Mouse (Mus musculus): Measurements from ENCODE around the gene Rpp25l.
"Not testable (repeated sequence)": the region's sequence is repeated elsewhere in the genome, so short reads cannot be mapped to it uniquely, and the experiment has no call there.

The Rpp25l gene

DNA sequence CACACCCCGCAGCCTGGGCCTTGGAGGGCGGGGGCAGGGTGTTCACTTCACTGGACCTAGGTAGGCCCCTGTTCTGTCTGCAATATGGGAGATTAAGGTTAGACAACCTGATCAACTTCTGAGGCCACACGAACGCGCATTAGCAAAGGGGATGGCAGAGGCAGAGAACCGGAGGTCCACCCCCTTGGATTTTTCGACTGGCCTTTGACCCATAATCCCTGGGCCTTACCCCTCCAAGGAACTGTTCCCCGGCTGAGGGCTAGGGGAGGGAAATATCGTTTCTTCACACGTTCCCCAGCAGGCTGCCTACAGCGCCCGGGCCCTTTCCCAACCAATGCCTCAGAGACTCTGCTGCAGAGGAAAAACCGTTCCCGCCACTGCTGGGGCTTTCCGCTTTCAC lies 16.9 kb downstream of the Rpp25l start:
- DNase-seq, result not testable (repeated sequence)

DNA sequence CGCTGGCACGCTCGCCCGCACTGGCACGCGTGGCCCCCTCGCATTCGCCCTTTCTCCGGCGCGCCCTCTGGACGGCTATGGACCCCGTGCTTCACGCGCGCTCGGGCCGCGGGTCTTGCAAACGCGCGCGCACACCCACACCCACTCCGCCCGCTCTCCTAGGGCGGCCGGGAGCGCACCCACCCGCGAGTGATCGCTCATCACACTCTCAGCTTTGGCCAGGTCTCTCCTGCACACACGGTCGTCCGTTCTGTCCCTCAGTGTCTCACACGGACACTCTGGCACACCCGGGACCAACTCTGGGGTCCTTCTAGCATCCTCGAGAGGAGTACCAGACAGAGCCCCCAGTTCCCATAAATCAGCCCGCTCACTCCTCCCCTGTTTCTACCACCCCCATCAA lies 17.5 kb downstream of the Rpp25l start:
- DNase-seq, result not testable (repeated sequence)

DNA sequence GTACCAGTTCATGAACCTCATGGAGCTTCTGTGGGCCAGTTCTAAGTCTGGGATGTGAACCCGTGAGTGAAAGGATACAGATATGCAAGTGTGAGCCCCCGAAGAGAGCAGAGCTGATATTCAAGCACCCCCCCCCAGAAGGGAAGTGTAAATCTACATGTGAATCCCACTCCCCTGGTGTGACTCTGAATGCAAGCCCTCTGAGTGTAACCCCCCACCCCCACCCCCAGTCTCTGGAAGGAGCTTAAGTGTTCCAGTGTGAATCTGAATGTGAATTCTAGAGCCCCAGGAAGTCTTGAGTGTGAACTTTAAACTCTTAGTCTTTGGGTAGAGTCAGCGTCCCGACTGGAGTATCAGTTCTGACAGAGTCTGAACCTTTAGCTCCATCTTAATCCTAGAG lies 19.8 kb downstream of the Rpp25l start:
- not testable (repeated sequence) for DNase-seq

DNA sequence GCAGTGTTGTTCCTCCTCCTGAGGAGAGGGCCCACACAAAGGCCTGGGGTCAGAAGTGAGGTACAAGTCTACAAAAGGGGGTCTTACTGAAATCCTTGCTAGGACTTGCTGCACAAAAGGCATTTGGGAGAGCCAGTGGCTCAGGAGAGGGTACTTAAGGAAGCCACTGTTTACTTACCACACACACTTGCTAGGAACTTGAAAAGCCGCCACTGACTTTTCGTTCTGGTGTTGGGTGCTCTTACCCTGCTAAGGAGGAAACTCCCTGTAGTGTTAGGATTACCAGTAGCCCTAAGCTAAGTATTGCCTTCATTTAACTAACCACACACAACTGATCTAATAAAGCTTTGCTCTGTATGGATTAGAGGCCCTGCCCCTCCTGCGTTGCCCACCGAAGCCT lies 23.3 kb downstream of the Rpp25l start:
- DNase-seq, result not testable (repeated sequence)

DNA sequence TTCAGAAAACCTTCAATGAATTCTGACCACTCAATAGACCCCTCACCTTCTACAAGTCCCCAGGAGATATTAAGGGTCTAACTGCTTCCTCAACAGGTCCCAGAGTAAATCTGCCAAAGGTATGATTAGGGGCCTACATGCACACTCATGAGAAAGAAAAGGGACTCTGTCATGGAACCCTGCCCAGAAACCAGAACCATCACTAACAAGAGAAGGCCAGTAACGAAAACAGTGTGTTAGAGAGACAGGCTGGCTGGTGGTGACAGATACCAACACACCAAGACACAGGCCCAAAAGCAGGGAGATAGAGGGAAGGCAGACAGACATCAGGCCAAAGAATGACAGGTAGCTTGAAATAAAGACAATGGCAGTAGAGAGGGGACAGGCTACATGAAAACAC lies 24.8 kb downstream of the Rpp25l start:
- DNase-seq, result not testable (repeated sequence)

DNA sequence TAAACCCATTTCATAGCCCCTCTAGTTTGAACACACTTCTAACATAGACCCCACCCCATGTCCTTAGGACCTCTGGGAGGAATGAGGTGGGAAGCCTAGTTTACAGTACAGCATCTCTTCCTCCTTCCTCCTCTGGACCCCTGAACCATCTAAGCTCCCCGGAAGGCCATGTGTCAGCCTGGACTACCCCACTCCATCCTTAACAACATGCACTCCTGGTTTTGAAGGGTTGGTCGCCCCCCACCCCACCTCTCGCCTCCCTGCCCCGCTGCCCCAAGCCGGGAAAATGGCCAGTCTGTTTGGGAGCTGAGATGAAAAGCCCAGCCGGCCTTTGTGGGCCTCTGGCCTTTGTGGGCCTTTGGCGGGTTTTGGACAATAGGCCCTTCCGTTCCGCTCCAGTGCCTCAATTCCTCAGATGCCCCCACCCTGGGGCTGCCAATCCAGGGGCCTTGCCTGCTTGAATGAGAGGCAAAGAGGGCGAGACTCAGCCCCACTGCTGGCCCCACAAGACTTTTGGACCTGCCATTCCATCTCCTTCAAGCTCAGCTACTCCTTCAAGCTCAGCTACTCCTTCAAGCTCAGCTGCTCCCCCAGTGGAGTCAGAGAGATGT lies 27.3 kb downstream of the Rpp25l start:
- DNase-seq, result not testable (repeated sequence)

DNA sequence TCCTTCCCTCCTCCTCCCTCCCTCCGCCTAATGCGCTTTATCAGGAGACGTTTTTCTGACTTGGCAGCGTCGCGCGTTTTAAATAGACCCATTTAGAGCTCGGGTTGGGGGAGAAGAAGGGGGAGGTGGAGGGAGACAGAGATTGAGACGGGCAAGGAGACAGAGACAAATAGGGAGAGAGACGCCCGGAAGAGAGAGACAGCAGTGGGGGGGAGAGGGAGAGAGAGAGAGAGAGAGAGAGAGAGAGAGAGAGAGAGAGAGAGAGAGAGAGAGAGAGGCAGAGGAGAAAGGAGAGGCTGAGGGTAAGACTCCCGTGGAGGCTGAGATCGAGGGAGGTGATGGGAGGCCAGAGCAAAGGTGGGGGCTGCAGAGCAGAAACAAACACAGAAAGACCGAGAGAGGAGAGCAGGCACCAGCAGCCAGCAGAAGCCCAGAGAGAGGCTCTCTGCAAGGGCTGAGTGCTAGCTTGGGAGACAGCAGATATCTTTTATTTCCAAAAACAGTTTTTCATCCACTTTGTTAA lies 28.3 kb downstream of the Rpp25l start:
- DNase-seq, result not testable (repeated sequence)

DNA sequence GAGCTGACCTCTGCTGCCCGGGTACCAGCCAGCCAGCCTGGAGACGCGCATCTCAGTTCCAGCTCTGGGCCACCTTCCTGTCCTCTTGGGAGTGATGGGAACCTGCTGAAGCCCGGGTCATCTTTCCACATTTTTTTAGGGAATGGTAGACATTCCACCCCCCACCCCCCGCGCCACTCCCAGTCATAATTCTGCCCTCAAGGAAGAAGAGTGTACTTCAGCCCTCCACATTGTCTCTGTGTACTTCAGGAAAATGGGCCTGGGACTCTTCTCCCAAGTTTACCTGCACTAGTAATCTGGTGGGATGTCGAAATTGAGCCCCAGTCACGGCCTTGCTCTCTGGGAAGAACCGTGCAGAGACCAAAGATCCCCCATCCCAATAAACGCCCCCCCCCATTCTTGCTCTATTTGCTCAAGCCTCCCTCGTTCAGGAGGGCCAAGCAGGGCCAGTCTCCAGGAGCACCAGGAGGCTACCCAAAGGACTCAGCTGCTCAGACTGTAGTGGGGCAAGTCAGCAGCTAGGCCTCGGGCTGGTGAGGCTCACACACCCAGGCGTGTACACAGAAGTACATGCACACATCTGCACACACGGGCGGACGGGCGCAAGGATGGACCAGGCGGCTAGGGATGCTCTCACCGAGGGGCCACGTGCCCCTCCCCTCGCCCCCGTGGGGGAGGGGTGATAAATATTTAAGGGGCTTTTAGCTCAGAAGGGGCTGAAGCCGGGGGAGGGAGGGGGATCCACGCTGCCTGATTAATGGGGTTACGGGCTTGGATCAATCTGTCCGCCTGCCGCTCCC lies 29.0 kb downstream of the Rpp25l start:
- not testable (repeated sequence) for DNase-seq

DNA sequence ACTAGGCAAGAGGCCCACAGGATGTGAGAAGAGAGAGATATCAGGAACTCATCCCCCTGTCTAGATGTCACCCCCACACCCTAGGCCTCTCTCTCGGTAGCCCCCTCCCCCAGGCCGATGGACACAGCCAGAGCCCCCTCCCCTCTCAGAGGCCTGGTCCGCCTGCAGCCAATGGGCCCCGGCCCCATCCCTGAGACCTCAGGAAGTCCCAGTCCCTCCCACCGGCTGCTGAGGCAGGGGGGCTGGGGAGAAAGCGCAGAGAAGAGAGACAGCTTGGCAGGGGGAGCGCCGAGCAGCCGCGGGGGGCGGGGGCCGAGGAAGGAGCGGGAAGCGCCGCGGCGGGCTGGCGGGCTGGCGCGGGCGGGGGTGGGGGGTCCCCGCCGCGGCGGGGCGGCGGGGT lies 30.0 kb downstream of the Rpp25l start:
- DNase-seq, result not testable (repeated sequence)

DNA sequence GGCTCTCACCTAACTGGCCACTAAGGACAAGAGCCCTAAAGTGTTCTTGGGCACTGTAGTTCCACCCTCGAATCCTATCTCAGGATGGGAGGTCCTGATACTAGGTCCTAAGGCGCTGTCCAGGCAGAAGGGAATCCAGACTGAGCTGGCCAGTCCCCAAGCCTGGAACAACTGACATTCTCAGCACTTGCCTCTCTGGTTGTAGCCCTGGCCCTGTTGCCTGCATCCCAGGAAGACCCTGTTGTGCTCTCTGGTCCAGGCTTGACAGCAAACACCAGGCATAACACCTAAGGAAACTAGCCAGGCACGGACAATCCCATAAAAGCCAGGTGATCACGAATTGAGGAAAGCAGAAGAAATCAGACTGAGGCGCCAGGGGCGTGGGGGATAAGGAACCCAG lies 30.5 kb downstream of the Rpp25l start:
- DNase-seq, result no peak

DNA sequence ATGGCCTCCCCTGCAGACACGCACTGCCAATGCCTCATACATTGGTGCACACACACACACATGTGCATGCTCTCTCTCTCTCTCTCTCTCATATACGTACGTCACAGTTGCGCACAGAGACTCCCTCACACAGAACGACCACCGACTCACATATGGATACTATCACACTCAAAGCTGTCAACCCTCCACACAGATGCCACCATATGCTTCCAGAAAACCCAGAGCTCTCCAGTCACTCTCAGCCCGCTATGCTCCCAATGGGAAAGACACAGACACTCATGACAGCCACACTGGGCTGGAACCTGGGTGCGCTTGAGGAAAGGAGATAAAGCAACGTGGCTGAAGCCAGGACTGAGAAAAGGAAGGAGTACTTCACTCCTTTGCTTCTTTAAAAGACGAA lies 31.4 kb downstream of the Rpp25l start:
- DNase-seq, result no peak

DNA sequence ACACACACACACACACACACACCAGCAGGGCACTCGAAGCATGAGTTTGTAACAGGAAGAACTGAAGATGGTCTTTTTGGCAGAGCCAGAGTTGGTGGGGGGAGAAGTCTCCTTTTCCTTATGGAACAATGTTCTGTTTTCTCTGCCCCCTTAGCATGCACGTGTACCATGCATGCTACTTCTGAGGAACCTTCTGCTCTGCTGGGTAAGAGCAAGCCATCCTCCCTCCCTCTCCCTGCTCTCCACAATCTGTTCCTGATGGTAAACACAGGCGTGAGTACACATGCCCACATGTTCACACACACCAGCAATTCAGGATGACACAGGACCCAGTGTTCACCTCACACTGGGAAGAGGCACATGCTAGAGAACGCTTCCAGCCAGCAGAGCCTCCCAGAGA lies 32.2 kb downstream of the Rpp25l start:
- no peak for DNase-seq

DNA sequence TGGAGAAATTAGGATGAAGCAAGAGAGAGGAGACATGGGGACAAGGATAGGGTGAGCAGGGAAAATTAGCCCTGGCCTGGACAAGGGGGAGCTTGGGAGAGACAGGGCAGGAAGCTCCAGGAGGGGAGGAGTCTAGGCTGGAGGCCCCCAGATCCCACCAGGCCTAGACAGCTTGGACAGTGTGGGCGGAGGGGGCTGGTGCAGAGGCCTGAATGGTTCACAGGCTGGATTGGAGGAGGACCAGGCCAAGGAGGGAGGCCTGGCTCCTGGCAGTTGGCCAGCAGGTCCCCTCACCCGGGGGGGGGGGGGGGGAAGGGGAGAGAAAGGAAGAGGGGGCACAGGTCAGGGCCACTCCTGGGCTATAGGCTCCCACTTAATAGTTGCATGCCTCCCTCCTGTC lies 34.0 kb downstream of the Rpp25l start:
- DNase-seq, result no peak

DNA sequence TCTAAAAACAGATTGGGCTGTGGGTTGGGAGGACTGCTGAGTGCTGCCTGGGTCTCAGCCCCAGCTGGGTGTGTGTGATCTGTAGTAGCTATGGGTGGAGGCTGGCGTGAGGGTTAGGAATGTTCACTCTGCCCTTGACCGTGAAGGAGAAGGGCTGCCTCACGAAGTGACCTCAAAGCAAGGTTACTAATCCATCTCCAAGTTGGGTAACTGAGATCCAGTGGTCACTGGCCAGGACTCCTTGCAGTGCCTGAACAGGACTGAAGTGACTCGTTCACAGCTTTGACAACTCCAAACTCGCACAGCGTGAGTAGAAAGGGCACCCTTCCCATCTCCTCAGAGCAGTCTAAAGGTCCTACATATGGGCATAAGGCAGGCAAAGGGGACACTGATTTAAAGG lies 34.5 kb downstream of the Rpp25l start:
- no peak for DNase-seq

DNA sequence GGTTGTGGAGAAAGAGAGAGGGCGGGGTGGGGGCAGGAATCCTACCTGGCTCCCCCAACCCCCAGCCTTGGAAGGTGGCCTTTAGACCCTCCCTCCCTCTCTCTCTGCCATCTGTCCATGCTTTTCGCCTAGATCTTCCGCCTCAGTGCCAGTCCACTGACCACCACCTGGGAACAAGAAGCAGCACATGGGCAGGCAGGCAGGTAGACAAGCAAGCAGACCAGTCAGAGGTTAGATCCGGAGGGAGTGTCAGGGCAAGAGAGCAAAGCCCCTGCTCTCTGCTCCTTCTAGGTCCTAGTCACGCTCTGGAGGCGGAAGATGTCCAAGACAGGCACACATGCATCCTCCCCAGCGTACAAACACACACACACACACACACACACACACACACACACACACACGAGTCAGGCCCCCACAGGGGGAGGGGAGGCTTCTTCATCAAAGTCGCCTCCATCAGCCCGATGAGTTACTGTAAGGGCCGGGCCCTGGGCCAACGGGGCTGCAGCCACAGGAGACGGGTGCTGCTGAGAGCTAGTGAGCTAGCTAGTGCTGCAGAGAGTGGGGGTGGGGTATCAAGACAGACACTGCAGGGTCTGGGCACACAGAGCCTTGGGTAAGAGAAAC lies 36.2 kb downstream of the Rpp25l start:
- no peak for DNase-seq

DNA sequence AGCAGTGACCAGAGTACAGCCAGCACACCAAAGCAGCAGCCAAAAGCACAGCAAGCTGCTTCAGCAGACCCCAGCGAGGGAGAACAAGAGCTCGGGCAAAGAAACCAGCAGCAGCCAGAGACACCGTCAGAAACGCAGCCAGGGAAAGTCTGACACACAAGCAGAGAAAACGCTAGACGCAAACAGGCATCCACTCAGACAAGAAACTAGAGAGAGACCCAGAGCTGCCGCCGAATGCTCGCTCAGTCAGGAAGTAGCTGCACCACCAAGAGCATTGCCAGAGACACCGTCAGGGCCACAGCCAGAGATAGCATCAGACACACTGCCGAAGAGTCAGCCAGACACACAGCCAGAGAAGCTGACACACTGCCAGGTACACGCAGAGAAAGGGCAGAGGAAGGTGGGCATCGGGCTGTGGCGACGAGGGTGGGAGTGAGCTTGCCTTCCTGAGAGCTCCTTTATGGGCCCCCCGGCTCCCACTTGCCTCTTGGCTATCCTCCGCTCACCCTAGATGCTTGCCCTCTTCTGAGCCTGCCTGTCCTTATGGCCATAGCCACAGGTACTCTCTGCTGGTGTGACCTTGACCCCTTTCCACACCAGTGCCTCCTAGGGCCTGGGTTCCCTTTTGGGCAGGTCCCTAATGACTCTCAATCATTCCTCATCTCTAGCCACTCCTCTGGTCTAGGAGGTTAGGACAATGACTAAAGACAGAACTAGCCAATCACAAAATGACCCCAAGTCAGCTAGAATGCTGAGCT lies 36.9 kb downstream of the Rpp25l start:
- no peak for DNase-seq

DNA sequence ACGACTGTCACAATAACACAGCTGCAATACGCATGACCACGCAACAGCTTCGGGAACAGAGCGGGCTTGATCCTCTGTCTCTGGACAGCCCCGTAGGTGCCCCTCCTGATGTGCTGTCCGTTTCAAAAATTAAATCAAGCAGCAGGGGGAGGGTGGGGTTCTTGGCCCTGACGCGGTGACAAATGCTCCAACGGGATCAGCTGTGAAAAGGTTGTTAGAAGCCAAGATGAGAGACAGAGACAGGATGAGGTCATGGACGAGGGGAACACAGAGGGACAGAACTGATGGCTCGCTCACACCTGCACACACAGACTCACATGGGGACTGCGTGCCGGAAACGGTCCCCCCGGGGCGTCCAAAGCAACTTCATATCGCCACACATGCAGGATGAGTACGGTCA lies 40.1 kb downstream of the Rpp25l start:
- DNase-seq, result no peak

DNA sequence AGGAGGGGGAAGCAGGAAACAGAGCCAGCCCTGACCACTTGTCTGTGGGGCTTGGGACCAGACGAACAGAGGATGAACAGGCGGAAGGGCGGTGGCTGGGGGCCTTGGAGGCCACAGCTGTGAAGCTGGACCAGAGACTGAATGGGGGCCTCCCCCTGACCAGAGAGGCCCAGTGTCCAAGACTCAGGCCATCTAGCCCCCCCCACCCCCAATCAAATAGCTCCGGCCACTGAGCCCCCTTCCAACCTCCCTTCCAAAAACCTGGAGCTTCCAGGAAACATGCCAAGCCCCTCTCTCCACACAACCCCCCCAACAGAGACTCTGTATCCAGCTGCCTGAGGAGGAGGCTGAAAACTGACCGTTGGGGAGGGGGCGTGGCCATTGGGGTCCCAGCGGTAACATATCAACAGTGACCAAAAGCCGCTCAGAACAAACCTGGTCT lies 40.8 kb downstream of the Rpp25l start:
- no peak for DNase-seq

DNA sequence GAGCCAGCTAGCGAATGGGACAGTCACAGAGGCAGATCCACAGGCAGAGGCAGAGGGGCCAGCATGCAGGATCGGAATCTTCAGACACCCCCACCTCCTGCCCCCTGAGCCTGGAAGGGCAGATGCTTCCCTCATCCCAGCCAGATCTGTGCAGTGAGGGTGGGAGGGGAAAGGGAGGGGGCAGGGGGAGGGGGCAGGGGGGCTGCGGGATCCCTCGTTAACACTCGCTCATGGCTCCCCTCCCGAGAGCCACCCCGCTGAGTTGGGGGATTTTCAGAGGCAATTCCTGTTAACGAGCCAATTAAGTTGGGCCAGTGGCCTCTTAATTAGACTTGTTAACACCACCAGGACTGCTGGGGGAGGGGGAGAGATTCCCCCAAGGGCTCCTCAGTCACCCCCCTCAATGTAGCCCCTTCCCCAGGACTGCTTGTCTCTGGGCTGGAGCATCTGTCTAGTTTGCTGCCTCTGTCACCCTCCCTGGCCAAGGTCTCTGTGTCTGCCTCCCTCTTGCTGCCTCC lies 41.3 kb downstream of the Rpp25l start:
- no peak for DNase-seq

DNA sequence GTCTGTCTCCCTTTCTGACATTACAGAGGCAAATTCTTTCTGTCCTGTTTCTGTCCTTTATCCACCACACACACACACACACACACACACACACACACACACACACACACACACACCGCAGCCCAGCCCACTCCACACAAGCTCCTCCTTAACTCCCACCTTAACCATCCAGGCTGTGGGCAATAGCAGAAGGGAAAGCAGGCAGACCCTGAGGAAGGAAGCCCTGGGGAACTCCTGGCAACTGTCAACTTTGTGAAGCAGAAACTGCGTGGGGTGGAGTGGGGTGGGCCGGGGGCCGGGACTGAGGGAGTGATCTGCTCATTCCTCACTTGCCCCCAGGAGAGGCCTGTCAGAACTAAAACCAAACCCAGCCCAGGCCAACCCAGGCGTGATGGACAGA lies 41.8 kb downstream of the Rpp25l start:
- DNase-seq, result no peak

DNA sequence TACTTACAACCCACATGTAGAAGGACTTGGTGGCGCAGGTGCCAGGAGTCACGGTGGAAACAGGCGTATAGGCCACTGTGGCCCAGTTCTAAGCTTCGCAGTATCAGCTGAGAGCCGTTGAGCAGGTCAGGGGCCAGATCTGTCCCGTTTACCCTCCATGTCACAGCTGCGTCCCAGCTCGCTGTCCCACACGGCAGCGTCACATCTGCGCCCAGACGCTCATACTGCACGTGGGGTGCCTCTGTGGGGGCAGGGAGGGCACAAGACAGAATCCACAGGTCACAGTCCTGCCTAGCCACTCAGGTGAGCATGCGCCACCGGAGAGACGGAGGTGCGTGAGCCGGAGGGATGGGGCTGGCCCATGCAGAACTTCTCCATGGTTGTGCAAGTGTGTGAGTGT lies 42.5 kb downstream of the Rpp25l start:
- DNase-seq, result no peak

DNA sequence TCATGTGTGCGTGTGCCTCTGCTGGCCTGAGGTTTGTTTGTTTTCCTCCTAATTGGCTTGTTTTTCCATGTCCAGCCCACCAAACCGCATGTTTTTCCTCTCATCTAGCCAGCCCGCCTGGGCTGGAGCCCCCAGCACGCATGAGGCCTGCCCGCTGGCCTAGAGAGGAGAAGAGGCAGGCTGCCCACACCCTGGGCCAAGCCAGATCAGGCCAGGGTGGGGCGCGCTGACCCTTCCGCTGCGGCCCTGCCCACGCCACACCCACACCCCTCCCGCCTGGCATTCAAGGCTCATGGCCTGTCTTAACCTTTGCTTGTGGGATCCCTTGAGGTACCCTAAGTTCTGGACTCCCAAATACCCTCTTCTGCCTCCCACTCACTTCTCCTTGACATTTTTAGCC lies 46.7 kb downstream of the Rpp25l start:
- no peak for DNase-seq
